Mouse (Mus musculus) heart, embryonic 12.5 days (tissue): ENCODE results near the gene Jmjd1c. TPM values are rescaled to one million over a fixed set of nuclear protein-coding genes. Genes with fewer than 3 reads are reported as not detected.

Experiments used
- ATAC-seq: fragments of 200-750 bp; cut with Nextera tagmentation; 2 replicates; pipeline ENCODE4 v1.8.0; 2017; ENCODE audit warnings: moderate TSS enrichment, moderate library complexity; ENCODE audit not compliant: insufficient number of reproducible peaks, low FRiP score
- H3K27ac ChIP-seq: fragments of 300-500 bp; sonication (generic); 2 replicates; pipeline ENCODE4 v1.5.1; 2016; ENCODE audit warnings: mild to moderate bottlenecking, moderate library complexity; ENCODE audit not compliant: poor library complexity, severe bottlenecking
- H3K27me3 ChIP-seq: fragments of 300-500 bp; sonication (generic); replicated peaks from 2 replicates; pipeline ENCODE4 v1.6.1; 2016; ENCODE audit warnings: mild to moderate bottlenecking, moderate library complexity
- H3K36me3 ChIP-seq: fragments of 300-500 bp; sonication (generic); 2 replicates; pipeline ENCODE4 v1.6.1; 2016; ENCODE audit warnings: mild to moderate bottlenecking, moderate library complexity
- H3K4me1 ChIP-seq: fragments of 300-500 bp; sonication (generic); replicated peaks from 2 replicates; pipeline ENCODE4 v1.6.1; 2016; ENCODE audit warnings: mild to moderate bottlenecking
- H3K4me2 ChIP-seq: fragments of 300-500 bp; sonication (generic); 2 replicates; pipeline ENCODE4 v1.6.1; 2016; ENCODE audit warnings: mild to moderate bottlenecking, moderate library complexity
- H3K4me3 ChIP-seq: fragments of 300-500 bp; sonication (generic); 2 replicates; pipeline ENCODE4 v1.5.1; 2016; ENCODE audit warnings: mild to moderate bottlenecking
- H3K9ac ChIP-seq: fragments of 300-500 bp; sonication (generic); 2 replicates; pipeline ENCODE4 v1.6.1; 2016; ENCODE audit warnings: mild to moderate bottlenecking, moderate library complexity
- H3K9me3 ChIP-seq: fragments of 300-500 bp; sonication (generic); replicated peaks from 2 replicates; pipeline ENCODE4 v1.6.1; 2016; ENCODE audit warnings: mild to moderate bottlenecking, moderate library complexity
- WGBS: fragments of 180-500 bp; shearing (Covaris S2); methylation state at CpG from one replicate; pipeline ENCODE4 v1.1.7; 2016; 5-methylcytosine and 5-hydroxymethylcytosine counted together
- polyA plus RNA-seq: library from polyadenylated mRNA; unstranded; fragments of >200 nt; fragmentation: Nextera tagmentation; extraction: Ambion mirVana; gene quantifications from 2 replicates; pipeline ENCODE4 v1.2.1, GENCODE M21; 2016

Gene Jmjd1c
- polyA plus RNA-seq, 1 experiment from 2014 or later: 37.9 TPM

GRCm38 (mm10) chr10:67195671-67196070, 99.7 kb downstream of the Jmjd1c start:
- Histone ChIP-seq H3K9me3 (peaks cover 3% of the 10 kb centered on the region; the same call in 1 of the 2 replicates), H3K4me3 (no peak overlapping the region), H3K4me2 (no peak overlapping the region), H3K27me3 (no peaks in the 10 kb centered on the region), H3K4me1 (peaks cover 21% of the 10 kb centered on the region), H3K27ac (no peak overlapping the region), H3K9ac (no peak overlapping the region), H3K36me3 (peaks cover 21% of the 10 kb centered on the region)
- 92% methylated on average over 1 of the region's 1 CpGs for WGBS
- ATAC-seq: no peak

GRCm38 (mm10) chr10:67197186-67197585, 101.3 kb downstream of the Jmjd1c start:
- 81% methylated on average over 4 of the region's 4 CpGs for WGBS
- peaks cover 3% of the 10 kb centered on the region; the same call in 1 of the 2 replicates for H3K9me3 ChIP-seq
- H3K27me3 ChIP-seq: no peaks in the 10 kb centered on the region
- H3K9ac ChIP-seq: no peak overlapping the region
- peaks cover 23% of the 10 kb centered on the region for H3K4me1 ChIP-seq
- no peak for ATAC-seq
- no peak overlapping the region for H3K4me3 ChIP-seq
- peaks cover 21% of the 10 kb centered on the region for H3K36me3 ChIP-seq
- H3K4me2 ChIP-seq: no peak overlapping the region
- peak overlapping the region; percentile 11; the same call in 1 of the 2 replicates for H3K27ac ChIP-seq

GRCm38 (mm10) chr10:67197829-67198228, 101.9 kb downstream of the Jmjd1c start:
- H3K27ac ChIP-seq: no peak overlapping the region
- no peak overlapping the region for H3K4me3 ChIP-seq
- 66% methylated on average over 2 of the region's 2 CpGs for WGBS
- no peaks in the 10 kb centered on the region for H3K9me3 ChIP-seq
- no peak for ATAC-seq
- no peaks in the 10 kb centered on the region for H3K27me3 ChIP-seq
- no peak overlapping the region for H3K4me2 ChIP-seq
- peaks cover 28% of the 10 kb centered on the region for H3K4me1 ChIP-seq
- no peak overlapping the region for H3K9ac ChIP-seq
- peaks cover 20% of the 10 kb centered on the region for H3K36me3 ChIP-seq

DNA sequence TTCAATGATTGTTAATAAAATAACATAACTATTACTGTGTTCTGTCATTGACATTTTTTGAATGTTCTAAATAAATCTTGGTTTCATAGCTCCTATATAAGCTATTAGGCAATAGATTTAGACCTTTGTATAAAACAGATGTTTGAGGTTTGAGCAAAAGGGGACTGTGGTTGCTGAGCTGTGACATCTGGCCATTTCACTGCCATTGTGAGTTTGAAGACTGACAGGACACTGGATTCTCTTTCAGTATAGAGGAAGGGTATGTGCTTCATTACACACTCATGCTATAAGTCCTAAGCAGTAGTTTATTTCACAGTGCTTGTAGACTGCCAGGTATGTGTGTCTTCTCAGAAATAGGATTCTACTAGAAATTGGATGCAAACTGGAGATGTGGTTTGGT, 105.8 kb downstream of the Jmjd1c start:
- Histone ChIP-seq H3K27ac (no peak overlapping the region), H3K9ac (no peak overlapping the region), H3K4me1 (peaks cover 33% of the 10 kb centered on the region), H3K36me3 (peaks cover 13% of the 10 kb centered on the region), H3K9me3 (no peaks in the 10 kb centered on the region), H3K4me2 (no peak overlapping the region), H3K4me3 (no peak overlapping the region), H3K27me3 (no peaks in the 10 kb centered on the region)
- no peak for ATAC-seq

DNA sequence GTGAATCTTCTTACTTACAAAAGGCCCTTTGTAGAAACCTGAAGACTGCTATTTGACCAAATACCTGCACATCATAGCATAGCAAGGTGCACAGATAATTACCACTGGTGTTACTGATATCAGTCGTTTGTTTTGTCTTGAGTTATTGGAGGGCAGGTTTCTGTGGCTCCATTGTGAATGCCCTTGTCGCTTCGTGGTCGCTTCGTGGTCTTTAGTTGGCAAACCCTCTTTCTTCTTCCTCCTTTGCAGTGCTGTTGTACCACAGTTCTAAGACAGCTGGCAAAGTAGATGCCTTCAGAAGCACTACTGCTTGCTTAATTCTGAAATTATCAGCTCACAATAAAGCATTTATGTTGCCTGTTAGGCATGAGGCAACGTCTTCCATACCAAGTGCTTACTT, 106.5 kb downstream of the Jmjd1c start:
- peaks cover 13% of the 10 kb centered on the region for H3K36me3 ChIP-seq
- no peak overlapping the region for H3K27ac ChIP-seq
- no peaks in the 10 kb centered on the region for H3K27me3 ChIP-seq
- no peak overlapping the region for H3K9ac ChIP-seq
- no peak overlapping the region for H3K4me2 ChIP-seq
- H3K4me1 ChIP-seq: peaks cover 29% of the 10 kb centered on the region
- WGBS: 83% methylated on average over 6 of the region's 6 CpGs
- no peak overlapping the region for H3K4me3 ChIP-seq
- no peaks in the 10 kb centered on the region for H3K9me3 ChIP-seq
- no peak for ATAC-seq

DNA sequence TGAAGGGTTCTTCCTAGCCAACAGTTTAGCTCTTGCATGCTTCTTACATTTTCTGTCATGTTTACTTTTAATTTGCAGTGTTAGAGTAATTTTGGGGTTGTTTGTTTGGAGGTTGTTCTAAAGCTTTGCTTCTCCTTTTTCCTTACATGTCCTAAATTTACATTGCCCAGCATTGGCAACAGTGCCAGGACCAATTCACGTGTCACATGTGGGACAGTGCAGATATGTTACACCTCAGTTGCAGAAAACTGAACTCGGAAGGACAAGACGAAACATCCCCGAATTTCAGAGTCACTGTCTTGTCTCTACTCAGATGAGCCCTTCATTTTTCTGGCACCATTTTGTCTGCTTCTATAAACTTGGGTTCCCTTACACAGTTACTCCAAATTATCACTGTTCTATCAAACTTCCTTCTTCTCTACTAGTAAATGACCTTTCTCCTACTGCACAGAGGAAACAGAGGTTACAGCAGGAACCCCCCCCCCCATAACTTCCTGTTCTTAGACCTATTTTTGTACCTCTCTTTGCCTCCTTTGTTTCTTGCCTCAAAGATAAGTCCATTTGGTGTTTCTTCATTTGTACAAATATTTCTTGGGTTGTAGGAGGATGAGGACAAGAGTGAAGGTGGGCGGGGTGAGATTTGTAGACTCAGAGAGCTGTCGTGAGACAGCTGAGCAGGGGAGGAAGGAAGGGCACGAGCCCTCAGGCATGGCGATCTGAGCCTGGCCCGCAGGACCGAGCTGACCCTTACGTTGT, 108.9 kb downstream of the Jmjd1c start:
- ATAC-seq: no peak
- no peak overlapping the region for H3K9ac ChIP-seq
- 77% methylated on average over 11 of the region's 11 CpGs for WGBS
- no peak overlapping the region for H3K4me3 ChIP-seq
- peaks cover 13% of the 10 kb centered on the region for H3K36me3 ChIP-seq
- no peak overlapping the region for H3K4me2 ChIP-seq
- H3K9me3 ChIP-seq: no peaks in the 10 kb centered on the region
- no peaks in the 10 kb centered on the region for H3K27me3 ChIP-seq
- H3K4me1 ChIP-seq: peaks cover 30% of the 10 kb centered on the region
- peak overlapping the region; percentile 47; the same call in 1 of the 2 replicates for H3K27ac ChIP-seq

- no peak overlapping the region for H3K4me3 ChIP-seq
- no peak overlapping the region for H3K4me2 ChIP-seq
- H3K9ac ChIP-seq: no peak overlapping the region
- ATAC-seq: no peak
- H3K27ac ChIP-seq: no peak overlapping the region
- no peaks in the 10 kb centered on the region for H3K9me3 ChIP-seq
- peaks cover 10% of the 10 kb centered on the region for H3K36me3 ChIP-seq
- H3K4me1 ChIP-seq: peaks cover 19% of the 10 kb centered on the region; the same call in 1 of the 2 replicates
- H3K27me3 ChIP-seq: no peaks in the 10 kb centered on the region
- whole genome bisulfite sequencing: 82% methylated on average over 2 of the region's 2 CpGs
These were observed 112.0 kb downstream of the Jmjd1c start for GRCm38 (mm10) chr10:67207931-67208330.

GRCm38 (mm10) chr10:67209916-67210675, 114.2 kb downstream of the Jmjd1c start:
- H3K9ac ChIP-seq: no peak overlapping the region
- no peaks in the 10 kb centered on the region for H3K9me3 ChIP-seq
- no peak for ATAC-seq
- H3K36me3 ChIP-seq: peaks cover 6% of the 10 kb centered on the region
- no peak overlapping the region for H3K4me2 ChIP-seq
- peaks cover 22% of the 10 kb centered on the region; the same call in 1 of the 2 replicates for H3K4me1 ChIP-seq
- H3K4me3 ChIP-seq: no peak overlapping the region
- no peaks in the 10 kb centered on the region for H3K27me3 ChIP-seq
- no peak overlapping the region for H3K27ac ChIP-seq
- 78% methylated on average over 4 of the region's 4 CpGs for WGBS

DNA sequence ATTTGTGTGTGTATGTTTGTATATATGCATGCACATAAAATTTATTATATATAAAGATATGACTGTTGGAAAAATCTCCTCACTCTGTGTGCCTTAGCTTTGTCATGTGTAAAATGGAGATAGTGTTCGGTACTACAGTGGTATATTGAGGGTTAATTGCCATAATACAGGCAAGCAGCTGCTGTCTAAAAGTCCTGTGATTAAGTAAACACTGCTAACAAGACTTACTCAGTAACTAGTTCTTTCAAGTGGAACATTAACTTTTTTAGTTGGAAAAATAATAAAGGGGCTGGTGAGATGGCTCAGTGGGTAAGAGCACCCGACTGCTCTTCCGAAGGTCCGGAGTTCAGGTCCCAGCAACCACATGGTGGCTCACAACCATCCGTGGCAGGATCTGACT, 116.1 kb downstream of the Jmjd1c start:
- peaks cover 19% of the 10 kb centered on the region; the same call in 1 of the 2 replicates for H3K4me1 ChIP-seq
- WGBS: 93% methylated on average over 5 of the region's 5 CpGs
- no peak overlapping the region for H3K9ac ChIP-seq
- H3K4me3 ChIP-seq: no peak overlapping the region
- H3K9me3 ChIP-seq: no peaks in the 10 kb centered on the region
- ATAC-seq: no peak
- 0 out of 2 replicates have a peak, but pooled peaks cover 2% of the 10 kb centered on the region for H3K36me3 ChIP-seq
- H3K27ac ChIP-seq: no peak overlapping the region
- no peaks in the 10 kb centered on the region for H3K27me3 ChIP-seq
- no peak overlapping the region for H3K4me2 ChIP-seq

DNA sequence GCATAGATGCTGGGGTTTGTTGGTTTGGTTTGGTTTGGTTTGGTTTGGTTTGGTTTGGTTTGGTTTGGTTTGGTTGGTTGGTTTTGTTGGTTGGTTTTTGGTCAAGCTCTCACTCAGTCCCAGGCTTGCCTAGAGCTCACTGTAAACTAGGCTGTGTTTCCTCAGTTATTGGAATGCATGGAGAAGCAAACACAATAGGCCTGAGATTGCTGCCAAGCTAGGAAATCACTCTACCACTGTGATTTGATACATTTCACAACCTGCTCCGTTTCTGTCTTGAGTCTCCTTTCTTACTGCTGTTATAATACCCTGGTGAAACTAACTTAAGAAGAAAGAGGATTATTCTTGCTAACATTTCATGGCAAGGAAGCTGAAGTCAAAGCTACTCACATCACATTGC, 117.8 kb downstream of the Jmjd1c start:
- ATAC-seq: no peak
- 53% methylated on average over 1 of the region's 1 CpGs for WGBS

GRCm38 (mm10) chr10:67215133-67215532, 119.2 kb downstream of the Jmjd1c start:
- peaks cover 25% of the 10 kb centered on the region for H3K36me3 ChIP-seq
- no peak overlapping the region for H3K27ac ChIP-seq
- no peak overlapping the region for H3K4me2 ChIP-seq
- 88% methylated on average over 4 of the region's 4 CpGs for WGBS
- H3K27me3 ChIP-seq: no peaks in the 10 kb centered on the region
- no peak overlapping the region for H3K4me3 ChIP-seq
- no peak overlapping the region for H3K9ac ChIP-seq
- peaks cover 15% of the 10 kb centered on the region for H3K4me1 ChIP-seq
- ATAC-seq: no peak
- H3K9me3 ChIP-seq: no peaks in the 10 kb centered on the region

More for the DNA sequence above, 117.8 kb downstream of the Jmjd1c start:
- Histone ChIP-seq H3K36me3 (peaks cover 11% of the 10 kb centered on the region), H3K4me3 (no peak overlapping the region), H3K27ac (no peak overlapping the region), H3K4me2 (no peak overlapping the region), H3K9me3 (no peaks in the 10 kb centered on the region), H3K9ac (no peak overlapping the region), H3K27me3 (no peaks in the 10 kb centered on the region), H3K4me1 (peaks cover 17% of the 10 kb centered on the region; the same call in 1 of the 2 replicates)
